Mouse (Mus musculus) lung, postnatal 36 days (tissue): ENCODE data around the gene Olfr1442.
"Not testable (repeated sequence)": the region's sequence is repeated elsewhere in the genome, so short reads cannot be mapped to it uniquely, and the experiment has no call there.

Experiments
- DNase-seq: peaks from one replicate; pipeline ENCODE4 v3.0.0; 2022; ENCODE audit warnings: mixed read lengths

Olfr1442 gene

DNA sequence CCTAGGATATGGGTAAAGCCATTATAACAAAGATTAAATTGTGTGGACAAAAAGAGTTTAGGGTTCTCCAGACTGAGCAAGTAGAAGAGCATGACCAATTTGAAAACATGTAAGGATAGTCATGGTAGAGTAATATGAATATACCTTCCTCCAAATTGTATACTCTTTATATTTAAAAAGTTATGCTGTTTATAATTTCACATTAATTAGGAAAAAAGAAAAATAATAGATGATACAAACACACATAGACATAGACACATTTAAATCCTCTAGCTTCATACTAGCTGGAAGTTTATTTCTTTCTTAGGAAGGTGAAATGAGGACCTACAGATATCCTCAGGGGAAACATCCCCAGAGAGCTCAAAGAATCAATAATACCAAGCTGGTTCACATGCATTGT lies at the start of gene Olfr1442:
Olfr1442 (plus strand) TSS at position 301 of the 400 bp plus-strand sequence.
- no peak for DNase-seq

DNA sequence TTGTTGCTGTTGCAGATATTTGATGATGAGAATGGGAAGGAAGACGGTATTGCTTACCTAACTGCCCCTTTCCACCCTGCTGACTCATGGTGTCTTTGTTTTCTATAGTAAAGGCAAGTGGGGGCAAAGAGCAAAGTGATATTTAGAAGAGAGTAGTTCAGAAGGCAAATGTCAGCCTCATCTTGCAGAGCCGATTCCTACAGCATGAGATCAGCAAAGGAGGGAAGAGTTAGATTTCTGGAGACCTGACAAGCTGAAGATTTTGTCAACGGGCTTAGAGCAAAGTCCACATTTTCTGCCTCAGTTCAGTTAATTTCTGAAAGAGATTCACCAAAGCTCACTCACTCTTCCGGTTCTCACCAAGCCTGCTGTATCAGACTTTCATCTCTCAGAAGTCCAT lies 37.1 kb upstream of the Olfr1442 start, which contains the start of gene Glyat:
Glyat (plus strand) TSS at position 133 of the 400 bp plus-strand sequence.
- DNase-seq = no peak

DNA sequence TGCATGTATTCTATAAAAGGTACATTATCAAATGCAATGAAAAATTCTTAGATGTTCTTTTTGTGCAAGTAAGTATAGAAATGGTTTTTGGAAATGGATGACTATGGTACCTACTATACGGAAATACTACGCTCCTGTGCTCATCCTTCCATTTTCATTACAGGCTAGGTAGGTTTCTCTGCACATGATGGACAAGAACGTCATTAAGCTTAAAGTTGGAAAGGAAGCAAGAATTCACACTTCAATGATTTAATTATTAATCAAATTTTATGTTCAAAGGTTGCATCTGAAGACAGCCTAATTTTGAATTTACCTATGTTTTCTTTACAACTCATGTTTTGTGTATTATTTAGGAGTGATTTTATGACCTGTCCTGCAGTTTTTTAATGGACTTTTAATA lies 36.0 kb upstream of the Olfr1442 start:
- DNase-seq = no peak

GRCm38 (mm10) chr19:12634963-12635362 lies 35.3 kb upstream of the Olfr1442 start:
- no peak for DNase-seq

- no peak for DNase-seq
Observed at GRCm38 (mm10) chr19:12636863-12637262, 33.4 kb upstream of the Olfr1442 start.

- DNase-seq = no peak
Observed at GRCm38 (mm10) chr19:12638049-12638448, 32.2 kb upstream of the Olfr1442 start.

GRCm38 (mm10) chr19:12649511-12649910 lies 20.7 kb upstream of the Olfr1442 start:
- DNase-seq = no peak

DNA sequence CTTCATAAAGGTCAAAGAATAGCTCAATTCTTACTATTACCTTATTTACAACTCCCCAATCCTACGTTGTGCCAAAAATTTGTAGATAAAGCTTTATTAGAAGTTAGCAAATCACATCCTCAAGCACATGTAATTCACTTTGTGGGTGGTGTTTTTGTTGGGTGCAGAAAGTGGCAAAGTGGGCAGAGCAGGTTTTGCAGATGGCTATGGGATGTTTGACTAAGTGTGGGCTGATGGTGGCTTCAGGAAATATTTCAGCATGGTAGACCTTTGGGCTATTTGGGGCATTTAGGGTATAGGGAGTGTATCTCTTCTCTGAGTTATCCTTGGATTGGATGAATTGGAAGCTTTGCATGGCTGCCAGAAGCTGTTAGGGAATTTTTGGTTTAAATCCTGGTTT lies 4.1 kb upstream of the Olfr1442 start:
- DNase-seq = no peak

DNA sequence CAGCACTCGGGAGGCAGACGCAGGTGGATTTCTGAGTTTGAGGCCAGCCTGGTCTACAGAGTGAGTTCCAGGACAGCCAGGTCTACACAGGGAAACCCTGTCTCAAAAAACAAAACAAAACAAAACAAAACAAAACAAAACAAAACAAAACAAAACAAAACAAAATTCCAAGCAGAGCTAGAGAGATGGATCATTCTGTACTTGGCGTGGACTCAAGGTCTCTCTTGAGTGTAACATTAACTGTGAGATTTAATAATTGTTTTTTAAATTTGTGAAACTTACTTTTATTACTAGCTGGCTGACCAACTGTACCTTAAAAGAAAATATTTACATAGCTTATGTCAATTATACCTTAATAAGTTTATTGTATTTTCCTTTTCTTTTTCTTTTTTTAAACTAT lies 1.6 kb upstream of the Olfr1442 start:
- DNase-seq = not testable (repeated sequence)

GRCm38 (mm10) chr19:12671051-12671450 lies 812 bp downstream of the Olfr1442 start:
- DNase-seq = no peak

DNA sequence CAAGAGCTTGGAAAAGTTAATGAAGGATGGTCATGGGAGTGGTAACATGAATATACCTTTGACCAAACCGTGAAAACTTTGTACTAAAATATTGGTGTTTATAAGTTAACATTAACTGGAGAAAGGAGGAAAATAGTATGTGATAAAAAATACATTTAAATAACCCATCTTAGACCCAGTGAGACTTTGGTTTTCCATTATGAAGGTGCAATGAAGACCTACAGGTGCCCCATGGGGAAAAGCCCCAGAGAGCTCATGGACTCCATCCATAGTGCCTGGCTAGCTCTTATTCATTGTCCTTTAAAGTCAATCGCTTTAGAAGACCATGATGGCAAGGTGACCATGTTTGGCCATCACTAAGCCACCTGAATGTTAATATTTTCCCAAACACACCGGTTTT lies 7.6 kb downstream of the Olfr1442 start, which contains the start of gene Olfr1443:
Olfr1443 (plus strand) TSS at position 301 of the 400 bp plus-strand sequence.
- DNase-seq = no peak

DNA sequence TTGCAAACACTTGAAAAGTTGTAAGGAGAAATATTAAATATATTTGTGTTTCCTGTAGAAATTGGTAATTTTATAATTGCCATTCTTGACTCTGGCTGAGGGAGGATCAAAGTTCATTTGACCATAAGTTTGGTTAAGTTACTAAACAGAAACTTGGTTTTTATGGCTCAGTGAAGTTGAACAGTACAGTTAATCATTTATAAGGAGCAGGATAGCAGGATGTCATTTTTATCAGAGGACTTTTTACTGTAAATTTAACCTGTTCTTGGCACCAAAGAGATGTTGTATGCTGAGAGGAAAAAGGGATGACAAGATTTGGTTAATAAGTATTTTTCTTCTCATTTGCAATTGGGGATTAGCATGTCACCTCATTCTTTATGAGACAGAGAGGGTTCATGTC lies 14.4 kb downstream of the Olfr1442 start:
- no peak for DNase-seq

DNA sequence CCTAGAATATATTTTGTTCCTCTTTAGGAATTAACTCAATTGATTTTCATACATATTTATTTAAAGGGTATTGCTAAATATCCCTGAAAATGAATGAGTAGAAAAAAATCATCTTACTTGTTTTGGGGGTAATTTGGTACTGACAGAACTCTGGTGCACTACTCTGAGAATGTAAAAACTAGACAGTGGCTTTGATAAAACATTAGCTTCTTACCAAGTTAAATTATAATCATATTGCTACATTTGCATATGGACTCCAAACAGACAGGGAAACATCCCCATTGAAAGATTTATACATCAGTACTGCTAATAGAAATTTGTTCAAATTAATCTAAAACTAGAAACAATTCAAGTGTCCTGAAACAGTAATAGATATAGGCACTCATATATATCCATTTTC lies 15.0 kb downstream of the Olfr1442 start:
- no peak for DNase-seq

DNA sequence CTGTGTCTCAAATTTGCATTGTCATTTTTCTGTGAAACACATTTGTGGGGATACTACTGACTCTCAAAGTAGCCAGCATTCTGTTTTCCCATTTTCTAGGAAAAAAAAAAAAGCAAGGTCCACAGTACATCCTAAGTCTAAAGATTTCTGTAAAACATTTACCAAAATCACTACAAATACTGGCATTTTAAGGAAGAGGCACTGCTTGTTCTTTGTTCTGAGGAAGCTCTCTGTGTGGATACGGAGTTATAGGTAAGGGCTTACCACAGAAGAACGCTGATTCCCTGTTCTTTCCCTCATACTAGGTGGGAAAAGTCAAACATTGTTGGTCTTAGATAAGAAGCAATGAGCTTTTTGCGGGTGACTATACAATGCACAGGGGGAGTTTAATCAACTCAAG lies 25.4 kb downstream of the Olfr1442 start, which contains the start of gene Keg1:
Keg1 (plus strand) TSS at position 197 of the 400 bp plus-strand sequence.
- DNase-seq = no peak

- no peak for DNase-seq
Observed at GRCm38 (mm10) chr19:12696221-12696620, 26.0 kb downstream of the Olfr1442 start.

DNA sequence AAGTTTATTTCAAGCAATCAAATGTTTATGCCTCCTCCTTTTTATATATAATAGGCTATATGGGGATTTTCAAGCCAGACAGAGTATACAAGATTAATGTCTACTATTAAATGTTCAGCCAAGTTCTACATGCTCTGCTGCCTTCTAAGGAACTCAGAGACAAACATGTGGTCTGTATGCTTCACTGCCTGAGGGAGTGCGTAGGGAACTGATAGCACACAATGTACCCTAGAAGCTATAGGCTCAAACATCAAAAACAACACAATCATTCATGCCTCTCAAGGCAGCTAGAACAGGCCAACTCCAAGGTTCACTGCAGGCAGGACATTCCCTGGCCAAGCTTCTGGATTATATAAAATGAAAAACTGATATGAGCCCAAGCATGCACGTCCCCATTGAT lies 38.2 kb downstream of the Olfr1442 start:
- no peak for DNase-seq

- DNase-seq = no peak
Observed at GRCm38 (mm10) chr19:12708986-12709385, 38.7 kb downstream of the Olfr1442 start.

DNA sequence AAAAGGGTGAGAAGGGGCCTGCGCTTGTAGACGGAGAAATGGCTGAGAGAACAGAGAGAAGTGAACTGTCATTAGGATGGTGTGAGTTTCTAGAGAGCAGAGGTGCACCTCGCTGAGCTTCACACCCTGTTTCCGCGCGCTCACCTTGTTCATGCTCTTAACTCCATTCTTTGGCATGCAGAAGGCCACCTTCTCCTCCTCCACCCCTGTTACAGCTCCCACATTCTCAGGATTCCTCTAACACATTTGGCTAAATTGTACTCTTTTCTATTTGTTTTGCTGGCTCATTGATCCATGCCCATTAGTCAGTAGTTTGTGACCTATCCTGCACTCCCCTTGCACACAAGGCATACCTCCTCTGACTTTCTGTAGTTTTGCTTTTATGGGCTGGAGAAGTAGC lies 49.0 kb downstream of the Olfr1442 start:
- DNase-seq = no peak

DNA sequence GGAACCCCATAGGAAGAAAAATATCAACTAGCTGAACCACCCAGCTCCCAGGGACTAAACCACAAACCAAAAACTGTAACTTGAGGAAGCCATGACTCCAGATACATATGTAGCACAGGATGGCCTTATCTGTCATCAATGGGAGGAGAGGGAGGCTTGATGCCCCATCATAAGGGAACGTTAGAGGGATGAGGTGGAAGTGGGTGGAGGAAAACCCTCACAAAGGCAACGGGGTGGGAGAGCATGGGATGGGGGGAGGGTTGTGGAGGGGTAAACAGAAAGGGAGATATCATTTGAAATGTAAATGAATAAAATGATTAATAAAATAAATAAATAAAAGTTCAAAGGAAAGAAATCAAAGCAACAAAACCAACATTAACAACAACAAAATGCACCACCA lies 50.2 kb downstream of the Olfr1442 start:
- DNase-seq = no peak

DNA sequence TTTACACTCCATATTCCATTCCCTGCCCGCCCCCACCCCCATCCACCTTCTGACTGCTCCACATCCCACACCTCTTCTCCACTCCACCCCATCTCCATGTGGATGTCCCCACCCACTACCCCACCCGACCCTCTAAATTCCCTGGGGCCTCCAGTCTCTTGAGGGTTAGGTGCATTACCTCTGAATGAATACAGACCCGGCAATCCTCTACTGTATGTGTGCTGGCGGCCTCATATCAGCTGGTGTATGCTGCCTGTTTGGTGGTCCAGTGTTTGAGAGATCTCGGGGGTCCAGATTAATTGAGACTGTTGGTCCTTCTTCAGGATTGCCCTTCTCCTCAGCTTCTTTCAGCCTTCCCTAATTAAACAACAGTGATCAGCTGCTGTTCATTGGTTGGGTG lies 50.7 kb downstream of the Olfr1442 start:
- not testable (repeated sequence) for DNase-seq

DNA sequence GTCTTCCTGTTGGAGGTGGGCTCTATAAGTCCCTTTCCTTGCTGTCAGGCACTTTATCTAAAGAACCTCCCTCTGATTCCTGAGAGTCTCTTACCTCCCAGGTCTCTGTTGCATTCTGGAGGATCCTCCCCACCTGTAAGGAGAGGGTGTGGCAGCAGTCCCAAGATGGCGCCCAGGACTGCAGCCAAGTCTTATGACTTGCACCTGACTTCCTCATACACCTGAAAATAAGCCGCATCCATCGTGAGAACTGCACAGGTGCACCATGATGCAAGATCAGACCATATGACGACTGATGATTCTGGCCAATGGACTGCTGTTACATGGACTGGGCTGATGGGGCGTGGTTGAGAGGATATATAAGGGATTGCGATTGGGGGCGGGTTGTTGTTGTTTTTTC lies 51.4 kb downstream of the Olfr1442 start:
- not testable (repeated sequence) for DNase-seq

- DNase-seq = peak; percentile 55
Observed at GRCm38 (mm10) chr19:12722308-12722707, 52.1 kb downstream of the Olfr1442 start.

DNA sequence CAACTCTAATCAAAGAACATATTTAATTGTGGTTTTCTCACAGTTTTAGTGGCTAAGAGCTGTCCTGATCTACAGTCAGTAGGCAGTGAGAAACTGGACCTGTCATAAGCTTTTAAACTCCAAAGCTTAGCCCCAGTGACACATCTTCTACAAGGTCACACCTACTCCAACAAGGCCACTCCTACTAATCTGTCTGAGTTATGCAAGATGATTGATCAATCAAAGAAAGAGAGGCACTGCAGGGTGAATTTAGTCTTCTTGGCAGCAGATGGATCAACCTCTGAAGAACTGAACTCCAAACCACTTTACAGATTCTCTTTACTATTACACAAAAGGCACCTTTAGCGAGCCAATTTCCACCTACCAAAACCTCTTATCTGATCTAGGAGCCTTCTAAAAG lies 55.6 kb downstream of the Olfr1442 start:
- no peak for DNase-seq
